Mouse (Mus musculus): ENCODE results near the gene Tex12.

- TF ChIP-seq EP300 (IDR thresholded peaks at IDR 0.05; ENCODE audit: low read depth), result no peak
- no peak for TF ChIP-seq CTCF (IDR thresholded peaks at IDR 0.05; ENCODE audit: low read depth)
These were observed 33.8 kb upstream of the Tex12 start for GRCm38 (mm10) chr9:50594794-50595417.

Measured in heart, postnatal 0 days (tissue).